Mouse (Mus musculus) c-Kit-positive CD71-negative TER-119-negative erythroid progenitor cells, embryonic 14.5 days (primary cell): ENCODE measurements at regions not wholly inside any gene's neighbourhood (a gene's known extent, or its start where the extent isn't known, plus 50 kb on each side); places are given as distances from the start of the nearest gene placed in this dataset.

Experiments
- DNase-seq: peaks from one replicate; pipeline ENCODE4 v3.0.0-alpha.2; 2013; ENCODE audit warnings: low read depth

GRCm38 (mm10) chr9:78903211-78903610, 287.9 kb downstream of the Cd109 start:
- DNase-seq: no peak

GRCm38 (mm10) chr9:78917336-78917735, 302.0 kb downstream of the Cd109 start:
- no peak for DNase-seq

GRCm38 (mm10) chr9:78925977-78926593, 310.7 kb downstream of the Cd109 start:
- DNase-seq: no peak

- no peak for DNase-seq
These were observed 326.3 kb downstream of the Cd109 start for GRCm38 (mm10) chr9:78941648-78942047.

- DNase-seq: no peak
These were observed 349.5 kb downstream of the Cd109 start for GRCm38 (mm10) chr9:78964813-78965212.

- no peak for DNase-seq
These were observed 350.0 kb downstream of the Cd109 start for GRCm38 (mm10) chr9:78965226-78965950.

GRCm38 (mm10) chr9:78971731-78972130, 356.4 kb downstream of the Cd109 start:
- no peak for DNase-seq

GRCm38 (mm10) chr9:78983734-78984133, 368.4 kb downstream of the Cd109 start:
- no peak for DNase-seq

GRCm38 (mm10) chr9:78985184-78985864, 370.0 kb downstream of the Cd109 start:
- no peak for DNase-seq

GRCm38 (mm10) chr9:78991310-78991709, 376.0 kb downstream of the Cd109 start:
- no peak for DNase-seq

- no peak for DNase-seq
These were observed 385.7 kb downstream of the Cd109 start for GRCm38 (mm10) chr9:79001081-79001480.

- no peak for DNase-seq
These were observed 386.6 kb downstream of the Cd109 start for GRCm38 (mm10) chr9:79001930-79002329.

GRCm38 (mm10) chr9:79004296-79004980, 389.1 kb downstream of the Cd109 start:
- DNase-seq: no peak

GRCm38 (mm10) chr9:79022291-79022690, 406.9 kb downstream of the Cd109 start:
- DNase-seq: no peak

GRCm38 (mm10) chr9:79028234-79028633, 412.9 kb downstream of the Cd109 start:
- DNase-seq: no peak

- DNase-seq: no peak
These were observed 414.1 kb downstream of the Cd109 start for GRCm38 (mm10) chr9:79029456-79029855.

- DNase-seq: no peak
These were observed 420.3 kb downstream of the Cd109 start for GRCm38 (mm10) chr9:79035677-79036076.

GRCm38 (mm10) chr9:79037054-79037453, 421.7 kb downstream of the Cd109 start:
- no peak for DNase-seq

- DNase-seq: no peak
These were observed 423.6 kb downstream of the Cd109 start for GRCm38 (mm10) chr9:79038971-79039370.

- DNase-seq: no peak
These were observed 429.0 kb downstream of the Cd109 start for GRCm38 (mm10) chr9:79044344-79044743.

- DNase-seq: peak; percentile 9
These were observed 430.0 kb downstream of the Cd109 start for GRCm38 (mm10) chr9:79045314-79045713.

GRCm38 (mm10) chr9:79071961-79072360, 456.6 kb downstream of the Cd109 start:
- no peak for DNase-seq

- no peak for DNase-seq
These were observed 494.3 kb downstream of the Cd109 start for GRCm38 (mm10) chr9:79109611-79110010.
